Mouse (Mus musculus) olfactory bulb, adult 2 months (tissue): ENCODE results near the gene Tex13c1. TPM values are rescaled to one million over a fixed set of nuclear protein-coding genes. Genes with fewer than 3 reads are reported as not detected.

Experiments
- H3K27ac ChIP-seq: fragments of 200-500 bp; 2 replicates; pipeline ENCODE4 v1.5.1; 2012; ENCODE audit warnings: low read depth, low read length; ENCODE audit not compliant: insufficient read depth
- H3K4me1 ChIP-seq: fragments of 200-500 bp; 2 replicates; pipeline ENCODE4 v1.6.1; 2012; ENCODE audit warnings: low read length; ENCODE audit not compliant: control insufficient read depth, insufficient read depth
- H3K4me3 ChIP-seq: fragments of 200-500 bp; 2 replicates; pipeline ENCODE4 v1.5.1; 2012; ENCODE audit warnings: mild to moderate bottlenecking, low read depth, low read length, moderate library complexity; ENCODE audit not compliant: insufficient read depth
- CTCF ChIP-seq: fragments of 200-500 bp; IDR thresholded peaks from 2 replicates; pipeline ENCODE4 v1.5.1; 2012; ENCODE audit warnings: low read depth, mild to moderate bottlenecking, low read length, moderate library complexity; ENCODE audit not compliant: insufficient read depth
- POLR2A ChIP-seq: fragments of 200-500 bp; IDR thresholded peaks from 2 replicates; pipeline ENCODE4 v1.6.1; 2012; ENCODE audit warnings: mild to moderate bottlenecking, low read depth, low read length, moderate library complexity; ENCODE audit not compliant: insufficient read depth
- WGBS: fragments of 180-500 bp; shearing (Covaris S2); methylation state at CpG from one replicate; pipeline ENCODE4 v1.1.7; 2018; 5-methylcytosine and 5-hydroxymethylcytosine counted together
- polyA plus RNA-seq: library from polyadenylated mRNA; stranded (reverse); fragments of >200 nt; gene quantifications from 2 replicates; pipeline ENCODE4 v1.2.4, GENCODE M21; 2012; ENCODE audit warnings: low replicate concordance; ENCODE audit not compliant: missing spikeins, insufficient read depth, insufficient read length

The Tex13c1 gene
- polyA plus RNA-seq, result not detected in 2 replicates

- 86% methylated on average over 3 of the region's 3 CpGs for WGBS
- TF ChIP-seq POLR2A, result no peak
- TF ChIP-seq CTCF, result no peak
- no peak within 1 kb of the TSS for H3K27ac ChIP-seq
Observed at GRCm38 (mm10) chrX:43590860-43591259, at the start of gene Tex13c1. Tex13c1 (plus strand) TSS chrX:43591160.

More at GRCm38 (mm10) chrX:43590860-43591259, at the start of gene Tex13c1:
- Histone ChIP-seq H3K4me3 (no peak within 1 kb of the TSS), H3K4me1 (no peaks in the 10 kb centered on the region)

Other genes starting within 250 kb of the Tex13c1 start
- not detected in 2 replicates for gene Tenm1, start 162.0 kb upstream of the Tex13c1 start, polyA plus RNA-seq